Mouse (Mus musculus) forebrain, embryonic 13.5 days (tissue): ENCODE measurements around the gene Gm20388. TPM values are rescaled to one million over a fixed set of nuclear protein-coding genes. Genes with fewer than 3 reads are reported as not detected.
A peak's percentile ranks its signal among the peaks of the same experiment; 100 is the strongest.

Source experiments
- ATAC-seq: fragments of 200-750 bp; cut with Nextera tagmentation; 2 replicates; pipeline ENCODE4 v1.8.0; 2017
- H3K27ac ChIP-seq: fragments of 300-500 bp; sonication (generic); 2 replicates; pipeline ENCODE4 v1.5.1; 2015; ENCODE audit warnings: inconsistent platforms, mild to moderate bottlenecking, moderate library complexity
- H3K27me3 ChIP-seq: fragments of 300-500 bp; sonication (generic); 2 replicates; pipeline ENCODE4 v1.6.1; 2015; ENCODE audit warnings: mild to moderate bottlenecking, inconsistent platforms
- H3K36me3 ChIP-seq: fragments of 300-500 bp; sonication (generic); 2 replicates; pipeline ENCODE4 v1.6.1; 2015; ENCODE audit warnings: mild to moderate bottlenecking, inconsistent platforms; ENCODE audit not compliant: poor library complexity, severe bottlenecking
- H3K4me1 ChIP-seq: fragments of 300-500 bp; sonication (generic); 2 replicates; pipeline ENCODE4 v1.6.1; 2015; ENCODE audit warnings: inconsistent platforms
- H3K4me2 ChIP-seq: fragments of 300-500 bp; sonication (generic); 2 replicates; pipeline ENCODE4 v1.6.1; 2015; ENCODE audit warnings: inconsistent platforms, mild to moderate bottlenecking, moderate library complexity
- H3K4me3 ChIP-seq: fragments of 300-500 bp; sonication (generic); 2 replicates; pipeline ENCODE4 v1.5.1; 2015; ENCODE audit warnings: mild to moderate bottlenecking, inconsistent platforms
- H3K9ac ChIP-seq: fragments of 300-500 bp; sonication (generic); 2 replicates; pipeline ENCODE4 v1.6.1; 2015; ENCODE audit warnings: mild to moderate bottlenecking, inconsistent platforms
- H3K9me3 ChIP-seq: fragments of 300-500 bp; sonication (generic); replicated peaks from 2 replicates; pipeline ENCODE4 v1.6.1; 2016; ENCODE audit warnings: inconsistent platforms
- WGBS: fragments of 180-500 bp; shearing (Covaris S2); methylation state at CpG from one replicate; pipeline ENCODE4 v1.1.7; 2015; 5-methylcytosine and 5-hydroxymethylcytosine counted together
- polyA plus RNA-seq: library from polyadenylated mRNA; unstranded; fragments of >200 nt; fragmentation: Nextera tagmentation; extraction: Ambion mirVana; gene quantifications from 2 replicates; pipeline ENCODE4 v1.2.1, GENCODE M21; 2015

Gm20388 gene
- polyA plus RNA-seq, 1 experiment from 2014 or later, result 5.6 TPM

GRCm38 (mm10) chr8:122179354-122179753 is 2268.7 kb downstream of the Gm20388 start:
- WGBS, result 90% methylated on average over 7 of the region's 7 CpGs
- no peak overlapping the region for H3K4me2 ChIP-seq
- no peak overlapping the region for H3K4me3 ChIP-seq

DNA sequence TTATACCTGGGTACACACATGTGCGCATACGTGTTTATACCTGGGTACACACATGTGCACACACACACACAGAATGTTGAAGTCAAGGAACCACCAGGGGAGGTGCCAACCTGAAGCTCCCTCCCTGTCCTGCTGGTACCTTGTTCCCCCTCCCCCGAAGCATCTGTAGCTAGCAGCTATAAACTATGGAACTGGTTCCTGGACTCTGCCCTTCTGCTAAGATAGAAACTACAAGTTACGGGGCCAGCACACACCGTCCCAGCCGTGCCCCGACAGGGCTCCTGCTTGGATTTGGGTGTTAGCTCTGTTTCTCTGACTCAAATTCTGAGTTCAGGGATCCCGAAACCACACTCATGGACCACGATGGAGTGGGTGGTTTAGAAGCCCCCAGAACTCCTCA is 2269.5 kb downstream of the Gm20388 start:
- no peaks in the 10 kb centered on the region for H3K27me3 ChIP-seq
- H3K4me1 ChIP-seq, result no peaks in the 10 kb centered on the region
- H3K9ac ChIP-seq, result no peak overlapping the region
- no peak overlapping the region for H3K4me2 ChIP-seq
- H3K9me3 ChIP-seq, result no peaks in the 10 kb centered on the region
- H3K27ac ChIP-seq, result no peak overlapping the region
- 95% methylated on average over 9 of the region's 9 CpGs for WGBS
- no peak for ATAC-seq
- H3K36me3 ChIP-seq, result no peaks in the 10 kb centered on the region
- no peak overlapping the region for H3K4me3 ChIP-seq

More at GRCm38 (mm10) chr8:122179354-122179753, 2268.7 kb downstream of the Gm20388 start:
- H3K36me3 ChIP-seq, result no peaks in the 10 kb centered on the region
- no peak overlapping the region for H3K9ac ChIP-seq
- no peaks in the 10 kb centered on the region for H3K27me3 ChIP-seq
- H3K27ac ChIP-seq, result no peak overlapping the region
- ATAC-seq, result no peak
- H3K4me1 ChIP-seq, result no peaks in the 10 kb centered on the region
- no peaks in the 10 kb centered on the region for H3K9me3 ChIP-seq

- Histone ChIP-seq H3K27ac (no peak overlapping the region), H3K36me3 (no peaks in the 10 kb centered on the region), H3K9me3 (no peaks in the 10 kb centered on the region), H3K4me1 (no peaks in the 10 kb centered on the region), H3K9ac (no peak overlapping the region), H3K4me2 (no peak overlapping the region), H3K27me3 (no peaks in the 10 kb centered on the region), H3K4me3 (no peak overlapping the region)
- ATAC-seq, result no peak
- 81% methylated on average over 9 of the region's 9 CpGs for WGBS
These were observed 2270.8 kb downstream of the Gm20388 start for GRCm38 (mm10) chr8:122181414-122181813.

GRCm38 (mm10) chr8:122181991-122182390 is 2271.3 kb downstream of the Gm20388 start:
- Histone ChIP-seq H3K4me1 (no peaks in the 10 kb centered on the region), H3K4me3 (no peak overlapping the region), H3K27me3 (no peaks in the 10 kb centered on the region), H3K27ac (no peak overlapping the region), H3K9me3 (no peaks in the 10 kb centered on the region), H3K4me2 (no peak overlapping the region), H3K36me3 (no peaks in the 10 kb centered on the region), H3K9ac (no peak overlapping the region)
- 85% methylated on average over 9 of the region's 9 CpGs for WGBS
- no peak for ATAC-seq

DNA sequence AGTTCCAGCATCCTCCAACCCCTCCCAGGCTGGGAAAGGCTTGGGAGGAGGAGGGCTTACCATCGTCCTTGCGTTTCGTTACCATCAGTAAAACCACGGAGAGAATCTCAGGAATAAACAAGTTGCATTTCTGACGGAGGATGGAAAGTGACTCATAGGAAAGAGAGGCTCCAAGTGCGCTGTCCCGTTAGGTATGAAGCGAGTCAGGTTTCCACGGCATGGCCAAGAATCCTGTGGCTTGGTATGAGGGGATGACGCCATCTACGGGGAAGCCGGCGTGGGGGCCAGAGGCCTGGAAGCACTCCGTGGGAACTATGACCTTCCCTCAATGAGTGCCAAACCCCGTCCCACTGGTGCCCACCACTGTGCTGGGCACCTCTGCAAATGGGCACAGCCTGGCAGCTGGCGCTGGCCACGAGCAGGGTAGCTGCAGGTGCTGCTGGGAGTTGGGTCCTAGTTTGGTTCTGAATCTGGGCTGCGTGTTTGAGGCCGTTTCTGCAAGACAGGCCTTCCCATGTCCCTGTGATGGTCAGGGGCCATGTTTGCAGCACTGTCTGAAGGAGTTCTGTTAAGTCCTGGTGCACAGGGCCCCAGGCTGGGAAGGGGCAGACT is 2275.8 kb downstream of the Gm20388 start:
- Histone ChIP-seq H3K4me3 (no peak overlapping the region), H3K4me1 (peaks cover 18% of the 10 kb centered on the region), H3K9me3 (no peaks in the 10 kb centered on the region), H3K36me3 (no peaks in the 10 kb centered on the region), H3K27me3 (no peaks in the 10 kb centered on the region), H3K4me2 (no peak overlapping the region), H3K27ac (no peak overlapping the region), H3K9ac (no peak overlapping the region)
- ATAC-seq, result no peak
- 92% methylated on average over 19 of the region's 19 CpGs for WGBS

DNA sequence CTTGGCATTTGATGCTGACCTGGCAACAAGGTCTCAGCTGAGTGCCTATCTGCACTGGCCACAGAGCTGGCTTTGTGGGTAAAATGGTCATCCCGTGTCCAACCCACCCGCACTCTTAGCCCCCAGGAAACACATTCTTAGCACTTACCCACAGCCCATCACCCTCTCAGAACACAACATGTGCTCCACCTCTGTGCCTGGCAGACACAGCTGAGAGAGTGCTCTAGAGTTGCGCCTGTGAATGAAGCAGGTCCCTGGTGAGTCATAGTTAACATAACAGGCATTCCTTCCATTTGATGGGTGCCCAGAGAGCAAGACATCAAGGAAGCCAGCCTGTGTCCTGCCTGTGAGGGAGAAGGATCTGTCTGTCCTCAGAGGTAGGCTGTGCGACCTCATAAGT is 2276.6 kb downstream of the Gm20388 start:
- no peaks in the 10 kb centered on the region for H3K27me3 ChIP-seq
- H3K4me2 ChIP-seq, result no peak overlapping the region
- H3K4me3 ChIP-seq, result no peak overlapping the region
- H3K9me3 ChIP-seq, result no peaks in the 10 kb centered on the region
- H3K27ac ChIP-seq, result no peak overlapping the region
- no peak for ATAC-seq
- H3K9ac ChIP-seq, result no peak overlapping the region
- no peaks in the 10 kb centered on the region for H3K36me3 ChIP-seq
- WGBS, result 91% methylated on average over 4 of the region's 4 CpGs
- H3K4me1 ChIP-seq, result peaks cover 18% of the 10 kb centered on the region

- H3K27ac ChIP-seq, result peak overlapping the region; percentile 73
- ATAC-seq, result peak; percentile 84
- WGBS, result 42% methylated on average over 16 of the region's 16 CpGs
These were observed 2279.9 kb downstream of the Gm20388 start for GRCm38 (mm10) chr8:122190349-122191053.

DNA sequence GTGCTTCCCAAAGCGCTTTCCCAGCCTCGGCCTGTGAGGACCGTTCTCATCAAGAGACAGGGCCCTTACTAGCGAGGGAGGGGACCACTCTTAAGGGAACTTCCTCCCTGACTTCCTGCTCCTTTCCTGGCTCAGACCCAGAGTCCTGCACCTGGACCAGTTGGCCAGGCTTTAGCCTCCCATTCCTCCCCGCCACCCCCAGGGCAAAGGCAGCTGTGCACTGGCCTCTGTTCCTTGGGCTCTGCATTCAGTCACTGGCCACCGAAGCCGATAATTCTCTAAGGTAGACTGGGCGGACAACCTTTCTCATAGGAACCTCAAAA is 2280.4 kb downstream of the Gm20388 start:
- Histone ChIP-seq H3K4me3 (no peak overlapping the region), H3K9ac (no peak overlapping the region), H3K9me3 (no peaks in the 10 kb centered on the region), H3K27me3 (no peaks in the 10 kb centered on the region), H3K27ac (peak overlapping the region; percentile 73), H3K36me3 (no peaks in the 10 kb centered on the region), H3K4me2 (peak overlapping the region; percentile 15; the same call in 1 of the 2 replicates), H3K4me1 (peaks cover 22% of the 10 kb centered on the region)
- no peak for ATAC-seq
- 80% methylated on average over 8 of the region's 8 CpGs for WGBS

More at GRCm38 (mm10) chr8:122190349-122191053, 2279.9 kb downstream of the Gm20388 start:
- Histone ChIP-seq H3K27me3 (no peaks in the 10 kb centered on the region), H3K9me3 (no peaks in the 10 kb centered on the region), H3K4me1 (peaks cover 22% of the 10 kb centered on the region), H3K4me3 (no peak overlapping the region), H3K4me2 (peak overlapping the region; percentile 15; the same call in 1 of the 2 replicates), H3K36me3 (no peaks in the 10 kb centered on the region), H3K9ac (0 out of 2 replicates have a peak overlapping the region, but pooled peaks have one; percentile 30)

GRCm38 (mm10) chr8:122192771-122193170 is 2282.1 kb downstream of the Gm20388 start:
- 83% methylated on average over 5 of the region's 5 CpGs for WGBS
- no peak for ATAC-seq
- no peaks in the 10 kb centered on the region for H3K9me3 ChIP-seq

DNA sequence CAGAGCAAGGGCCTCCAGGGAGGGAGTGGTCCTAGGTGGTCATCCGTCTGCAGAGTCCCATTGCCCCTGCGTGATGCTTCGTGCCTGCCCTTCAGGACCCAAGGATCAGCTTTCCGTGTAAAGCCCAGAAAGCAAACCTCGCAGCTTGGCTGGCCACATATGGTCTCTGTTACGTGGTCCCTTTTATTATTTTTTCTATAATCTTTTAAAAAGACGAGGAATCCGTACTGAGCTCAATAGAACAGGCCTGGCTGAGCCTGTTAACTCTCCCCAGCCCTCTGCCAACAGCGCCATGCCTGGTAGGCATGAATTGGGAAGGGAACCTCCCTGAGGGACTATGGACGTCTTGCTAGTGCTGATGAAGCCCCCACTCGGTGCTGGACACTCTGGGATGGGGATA is 2282.9 kb downstream of the Gm20388 start:
- Histone ChIP-seq H3K4me3 (no peak overlapping the region), H3K27me3 (no peaks in the 10 kb centered on the region), H3K4me1 (peaks cover 22% of the 10 kb centered on the region), H3K4me2 (no peak overlapping the region), H3K27ac (no peak overlapping the region), H3K9ac (no peak overlapping the region), H3K36me3 (no peaks in the 10 kb centered on the region), H3K9me3 (no peaks in the 10 kb centered on the region)
- no peak for ATAC-seq
- WGBS, result 77% methylated on average over 11 of the region's 11 CpGs

More at GRCm38 (mm10) chr8:122192771-122193170, 2282.1 kb downstream of the Gm20388 start:
- H3K4me1 ChIP-seq, result peaks cover 22% of the 10 kb centered on the region
- H3K27ac ChIP-seq, result no peak overlapping the region
- H3K36me3 ChIP-seq, result no peaks in the 10 kb centered on the region
- no peak overlapping the region for H3K9ac ChIP-seq
- no peaks in the 10 kb centered on the region for H3K27me3 ChIP-seq
- H3K4me3 ChIP-seq, result no peak overlapping the region
- no peak overlapping the region for H3K4me2 ChIP-seq

GRCm38 (mm10) chr8:122194396-122194795 is 2283.8 kb downstream of the Gm20388 start:
- peaks cover 22% of the 10 kb centered on the region for H3K4me1 ChIP-seq
- H3K27ac ChIP-seq, result no peak overlapping the region
- no peaks in the 10 kb centered on the region for H3K27me3 ChIP-seq
- 66% methylated on average over 8 of the region's 8 CpGs for WGBS
- no peaks in the 10 kb centered on the region for H3K36me3 ChIP-seq
- no peaks in the 10 kb centered on the region for H3K9me3 ChIP-seq
- no peak for ATAC-seq
- H3K4me3 ChIP-seq, result no peak overlapping the region
- H3K9ac ChIP-seq, result no peak overlapping the region
- H3K4me2 ChIP-seq, result no peak overlapping the region

DNA sequence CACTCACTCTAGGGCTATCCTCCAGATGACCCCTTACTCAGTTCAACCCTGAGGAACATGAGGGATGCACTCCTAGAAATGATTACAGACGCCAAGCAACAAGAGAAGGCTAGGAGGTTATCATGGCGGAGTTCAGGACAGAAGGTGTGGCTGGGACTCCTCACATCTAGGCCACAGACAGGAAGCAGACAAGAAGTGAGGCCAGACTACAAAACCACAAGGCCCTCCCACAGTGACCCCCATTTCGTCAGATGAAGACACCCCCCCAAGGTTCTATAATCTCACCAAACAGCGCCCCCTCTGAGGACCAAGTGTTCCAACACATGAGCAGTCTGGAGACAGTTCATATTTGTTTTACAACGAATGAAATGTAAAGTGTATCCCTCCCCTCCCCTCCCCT is 2286.7 kb downstream of the Gm20388 start:
- no peak overlapping the region for H3K4me3 ChIP-seq
- 70% methylated on average over 5 of the region's 5 CpGs for WGBS
- no peak for ATAC-seq
- peaks cover 4% of the 10 kb centered on the region; the same call in 1 of the 2 replicates for H3K4me1 ChIP-seq
- no peak overlapping the region for H3K27ac ChIP-seq
- H3K9me3 ChIP-seq, result no peaks in the 10 kb centered on the region
- no peak overlapping the region for H3K9ac ChIP-seq
- no peak overlapping the region for H3K4me2 ChIP-seq
- H3K36me3 ChIP-seq, result no peaks in the 10 kb centered on the region
- H3K27me3 ChIP-seq, result no peaks in the 10 kb centered on the region
